Mouse (Mus musculus): Measurements from ENCODE around the gene Rab11a. TPM values are rescaled to one million over a fixed set of nuclear protein-coding genes. Genes with fewer than 3 reads are reported as not detected.

The Rab11a gene
- polyA plus RNA-seq (2014; fragmentation: Illumina TruSeq; extraction: RNeasy Lipid Tissue Mini Kit (QIAGEN cat#74804); ENCODE audit: low read depth, low replicate concordance), result 116 TPM

GRCm38 (mm10) chr9:64737406-64738201 is at the start of gene Rab11a:
TSS of gene Rab11a (minus strand) at chr9:64737758.

Other genes with a start within 250 kb of the Rab11a start
- 5.3 TPM for gene Dennd4a, start 73.6 kb upstream of the Rab11a start, polyA plus RNA-seq (2014; fragmentation: Illumina TruSeq; extraction: RNeasy Lipid Tissue Mini Kit (QIAGEN cat#74804); ENCODE audit: low read depth, low replicate concordance)
- gene Slc24a1, start 213.8 kb upstream of the Rab11a start, polyA plus RNA-seq (2014; fragmentation: Illumina TruSeq; extraction: RNeasy Lipid Tissue Mini Kit (QIAGEN cat#74804); ENCODE audit: low read depth, low replicate concordance), result 0.13 TPM
- gene Ints14, start 223.1 kb upstream of the Rab11a start, polyA plus RNA-seq (2014; fragmentation: Illumina TruSeq; extraction: RNeasy Lipid Tissue Mini Kit (QIAGEN cat#74804); ENCODE audit: low read depth, low replicate concordance), result 15.9 TPM